Mouse (Mus musculus): Measurements from ENCODE around the gene Gm11937.
"Not testable (repeated sequence)": the region's sequence is repeated elsewhere in the genome, so short reads cannot be mapped to it uniquely, and the experiment has no call there.

DNA sequence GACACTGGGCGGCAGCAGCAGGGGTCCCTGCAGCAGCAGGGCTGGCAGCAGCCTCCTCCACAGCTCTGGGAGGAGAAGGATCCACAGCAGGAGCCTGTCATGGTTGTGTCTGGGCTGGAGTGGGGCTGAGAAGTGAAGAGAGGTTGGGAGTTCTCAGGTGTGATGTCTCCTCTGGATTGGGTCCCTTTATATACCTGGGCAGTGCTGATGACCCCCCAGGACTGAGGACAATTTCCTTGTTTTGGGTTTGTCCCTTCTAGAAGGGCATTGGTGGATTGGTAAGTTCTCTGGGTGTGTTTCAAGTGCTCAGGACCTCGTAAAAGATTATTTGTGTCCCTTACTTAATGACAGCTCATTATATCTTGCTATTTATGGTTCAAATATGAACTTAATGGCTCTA is at the start of gene Gm11937:
- not testable (repeated sequence) for TF ChIP-seq CTCF, EP300 (IDR thresholded peaks at IDR 0.05)
